Mouse (Mus musculus) lung, postnatal 0 days (tissue): Measurements from ENCODE around the gene Vps26c. TPM values are rescaled to one million over a fixed set of nuclear protein-coding genes. Genes with fewer than 3 reads are reported as not detected.

ENCODE experiments used
- ATAC-seq: fragments of 200-750 bp; cut with Nextera tagmentation; 2 replicates; pipeline ENCODE4 v1.8.0; 2017; ENCODE audit warnings: moderate library complexity
- DNase-seq: peaks from one replicate; pipeline ENCODE4 v3.0.0-alpha.2; 2016; ENCODE audit warnings: low spot score
- H3K27ac ChIP-seq: fragments of 300-500 bp; sonication (generic); 2 replicates; pipeline ENCODE4 v1.5.1; 2014; ENCODE audit warnings: antibody characterized with exemption, mild to moderate bottlenecking, low read length, mixed read lengths
- H3K27me3 ChIP-seq: fragments of 300-500 bp; sonication (generic); replicated peaks from 2 replicates; pipeline ENCODE4 v1.6.1; 2014; ENCODE audit warnings: low read length, mixed read lengths; ENCODE audit not compliant: insufficient read depth
- H3K36me3 ChIP-seq: fragments of 300-500 bp; sonication (generic); 2 replicates; pipeline ENCODE4 v1.6.1; 2014; ENCODE audit warnings: low read length, mixed read lengths; ENCODE audit not compliant: insufficient read depth
- H3K4me1 ChIP-seq: fragments of 300-500 bp; sonication (generic); 2 replicates; pipeline ENCODE4 v1.6.1; 2014; ENCODE audit warnings: antibody characterized with exemption, low read depth, low read length, mixed read lengths; ENCODE audit not compliant: insufficient read depth
- H3K4me2 ChIP-seq: fragments of 300-500 bp; sonication (generic); replicated peaks from 2 replicates; pipeline ENCODE4 v1.6.1; 2014; ENCODE audit warnings: low read depth, mild to moderate bottlenecking, low read length, moderate library complexity, mixed read lengths
- H3K4me3 ChIP-seq: fragments of 300-500 bp; sonication (generic); 2 replicates; pipeline ENCODE4 v1.5.1; 2014; ENCODE audit warnings: low read depth, low read length
- H3K9ac ChIP-seq: fragments of 300-500 bp; sonication (generic); replicated peaks from 2 replicates; pipeline ENCODE4 v1.6.1; 2014; ENCODE audit warnings: low read depth, mild to moderate bottlenecking
- H3K9me3 ChIP-seq: fragments of 300-500 bp; sonication (generic); 2 replicates; pipeline ENCODE4 v1.6.1; 2016; ENCODE audit warnings: low read length, mixed read lengths
- CTCF ChIP-seq: IDR thresholded peaks from 2 replicates; pipeline ENCODE4 v1.5.1; 2016; ENCODE audit warnings: antibody characterized with exemption, mild to moderate bottlenecking
- EP300 ChIP-seq: IDR thresholded peaks from 2 replicates; pipeline ENCODE4 v1.6.1; 2016; ENCODE audit warnings: antibody characterized with exemption, mild to moderate bottlenecking, control low read depth
- WGBS: fragments of 180-500 bp; shearing (Covaris S2); extraction: QIAGEN DNeasy Blood & Tissue Kit; methylation state at CpG from one replicate; pipeline ENCODE4 v1.1.7; 2014; 5-methylcytosine and 5-hydroxymethylcytosine counted together
- polyA plus RNA-seq: library from polyadenylated mRNA; unstranded; fragments of >200 nt; fragmentation: Nextera tagmentation; extraction: Ambion mirVana; gene quantifications from 2 replicates; pipeline ENCODE4 v1.2.1, GENCODE M21; 2015

The Vps26c gene
- polyA plus RNA-seq, 1 experiment from 2014 or later, result 46.6 TPM

- TF ChIP-seq EP300 (no peak), CTCF (no peak)
Observed at GRCm38 (mm10) chr16:94451545-94452488, 74.8 kb downstream of the Vps26c start.

GRCm38 (mm10) chr16:94449632-94450031 lies 77.0 kb downstream of the Vps26c start:
- DNase-seq (peak; percentile 55), ATAC-seq (peak; percentile 46)
- no peak overlapping the region for H3K9ac ChIP-seq
- no peak overlapping the region for H3K4me3 ChIP-seq
- no peak for TF ChIP-seq CTCF
- peak; percentile 54; the same call in 1 of the 2 replicates for TF ChIP-seq EP300
- no peaks in the 10 kb centered on the region for H3K27me3 ChIP-seq
- H3K27ac ChIP-seq, result no peak overlapping the region
- H3K9me3 ChIP-seq, result no peaks in the 10 kb centered on the region
- peaks cover 30% of the 10 kb centered on the region; the same call in 1 of the 2 replicates for H3K36me3 ChIP-seq
- no peak overlapping the region for H3K4me2 ChIP-seq
- H3K4me1 ChIP-seq, result 0 out of 2 replicates have a peak, but pooled peaks cover 5% of the 10 kb centered on the region
- WGBS, result 78% methylated on average over 7 of the region's 7 CpGs

More at GRCm38 (mm10) chr16:94451545-94452488, 74.8 kb downstream of the Vps26c start:
- Histone ChIP-seq H3K36me3 (peaks cover 30% of the 10 kb centered on the region; the same call in 1 of the 2 replicates), H3K9ac (no peak overlapping the region), H3K4me3 (no peak overlapping the region), H3K4me2 (no peak overlapping the region), H3K4me1 (0 out of 2 replicates have a peak, but pooled peaks cover 5% of the 10 kb centered on the region), H3K27me3 (no peaks in the 10 kb centered on the region), H3K9me3 (no peaks in the 10 kb centered on the region), H3K27ac (0 out of 2 replicates have a peak overlapping the region, but pooled peaks have one; percentile 26)
- peak; percentile 48 for DNase-seq
- peak; percentile 37; the same call in 1 of the 2 replicates for ATAC-seq
- 74% methylated on average over 11 of the region's 11 CpGs for WGBS

GRCm38 (mm10) chr16:94449151-94449550 lies 77.5 kb downstream of the Vps26c start:
- H3K27ac ChIP-seq, result no peak overlapping the region
- H3K9me3 ChIP-seq, result no peaks in the 10 kb centered on the region
- peak; percentile 45 for DNase-seq
- ATAC-seq, result peak; percentile 20; the same call in 1 of the 2 replicates
- TF ChIP-seq CTCF (peak; percentile 64), EP300 (no peak)
- H3K9ac ChIP-seq, result no peak overlapping the region
- 0 out of 2 replicates have a peak, but pooled peaks cover 5% of the 10 kb centered on the region for H3K4me1 ChIP-seq
- WGBS, result 76% methylated on average over 8 of the region's 8 CpGs
- H3K27me3 ChIP-seq, result no peaks in the 10 kb centered on the region
- H3K4me2 ChIP-seq, result no peak overlapping the region
- H3K36me3 ChIP-seq, result peaks cover 26% of the 10 kb centered on the region; the same call in 1 of the 2 replicates
- no peak overlapping the region for H3K4me3 ChIP-seq

Other genes with a start within 250 kb of the Vps26c start
- gene Hlcs, start 213.3 kb downstream of the Vps26c start, polyA plus RNA-seq, result 4.6 and 5.0 TPM in 2 replicates
- 73.9 and 89.3 TPM in 2 replicates for gene Ripply3, start 198.4 kb downstream of the Vps26c start, polyA plus RNA-seq
- 68.9 and 78.9 TPM in 2 replicates for gene Ttc3, start 156.2 kb downstream of the Vps26c start, polyA plus RNA-seq
- gene Pigp, start 155.0 kb downstream of the Vps26c start, polyA plus RNA-seq, result 134 and 149 TPM in 2 replicates
- 7.7 and 8.0 TPM in 2 replicates for gene Dyrk1a, start 43.2 kb upstream of the Vps26c start, polyA plus RNA-seq